Mouse (Mus musculus): Measurements from ENCODE around the gene Atp7a. TPM values are rescaled to one million over a fixed set of nuclear protein-coding genes. Genes with fewer than 3 reads are reported as not detected.

The Atp7a gene
- total RNA-seq, 2 experiments from 2014 or later, result 8.4 to 8.9 TPM

Other genes starting within 250 kb of the Atp7a start
- 100 to 1,000 TPM; 175 to 193 TPM for gene Atrx, start 97.9 kb upstream of the Atp7a start, total RNA-seq (2021)
- 10 to 100 TPM; 17.2 to 17.3 TPM for gene Magt1, start 15.4 kb upstream of the Atp7a start, total RNA-seq (2021)
- 100 to 1,000 TPM; 323 to 339 TPM for gene Cox7b, start 11.6 kb upstream of the Atp7a start, total RNA-seq (2021)
- gene Tlr13, start 115.9 kb downstream of the Atp7a start, total RNA-seq (2021), result 1 to 10 TPM; 1.3 to 1.5 TPM
- 100 to 1,000 TPM; 452 to 497 TPM for gene Pgk1, start 159.8 kb downstream of the Atp7a start, total RNA-seq (2021)
- 10 to 100 TPM; 22.5 to 24.6 TPM for gene Taf9b, start 193.9 kb downstream of the Atp7a start, total RNA-seq (2021)
- gene Fnd3c2, start 228.1 kb downstream of the Atp7a start, total RNA-seq (2021), result not detected

Measured in layer of hippocampus, postnatal 36 days (tissue).